Mouse (Mus musculus): ENCODE measurements around the gene Grin1. TPM values are rescaled to one million over a fixed set of nuclear protein-coding genes. Genes with fewer than 3 reads are reported as not detected.

Grin1 gene
- polyA plus RNA-seq, 1 experiment: 0.34 TPM

DNA sequence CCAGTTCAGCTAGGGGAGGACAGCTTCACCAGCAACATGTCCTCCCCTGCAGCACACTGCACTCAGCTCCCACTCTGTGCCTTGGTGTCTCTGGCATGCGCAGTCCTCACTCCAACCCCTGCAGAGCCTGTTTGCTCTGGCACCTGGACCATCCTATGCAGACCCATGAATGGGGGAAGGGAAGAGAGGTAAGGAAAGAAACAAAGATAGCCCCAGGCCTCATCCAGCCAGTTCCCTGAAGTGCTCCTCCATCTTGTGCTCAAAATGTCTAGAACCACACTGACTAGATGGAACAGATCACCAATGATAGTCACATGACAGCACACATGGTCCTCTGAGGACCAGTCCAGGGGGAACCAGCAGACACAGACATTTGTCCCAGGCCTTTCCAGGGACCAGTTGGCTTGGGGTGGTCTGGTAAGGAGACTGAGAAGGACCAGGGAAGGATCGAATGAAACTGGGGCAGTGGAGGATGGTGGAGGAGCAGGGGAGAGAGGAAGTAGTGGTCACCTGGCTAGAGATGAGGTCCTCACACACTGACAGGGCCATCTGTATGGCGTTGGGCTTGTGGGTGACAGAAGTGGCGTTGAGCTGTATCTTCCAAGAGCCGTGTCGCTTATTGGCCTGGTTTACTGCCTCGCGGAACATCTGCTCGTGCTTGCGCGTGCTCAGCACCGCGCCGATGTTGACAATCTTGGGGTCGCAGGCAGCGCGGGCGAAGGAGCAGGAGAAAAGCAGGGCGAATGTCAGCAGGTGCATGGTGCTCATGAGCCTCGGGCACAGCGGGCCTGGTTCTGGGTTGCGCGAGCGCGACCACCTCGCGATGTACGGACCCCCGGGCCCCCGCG, 644 bp downstream of the Grin1 start:
- H3K27ac ChIP-seq (ENCODE audit: insufficient read depth, low read depth, low read length): no peak overlapping the region
- no peaks in the 10 kb centered on the region for H3K36me3 ChIP-seq (ENCODE audit: control insufficient read depth, insufficient read depth, low read length)
- no peaks in the 10 kb centered on the region for H3K4me1 ChIP-seq (ENCODE audit: control insufficient read depth, insufficient read depth, low read length)
- TF ChIP-seq CTCF (conservative IDR thresholded peaks at IDR 0.05; ENCODE audit: insufficient read depth, insufficient read length, low read depth, low read length) (no peak), POLR2A (IDR thresholded peaks at IDR 0.05; ENCODE audit: low read depth, low read length) (no peak)
- 6% methylated on average over 31 of the region's 31 CpGs for WGBS
- no peak for DNase-seq
- no peak overlapping the region for H3K4me3 ChIP-seq (ENCODE audit: insufficient read depth, low read depth, low read length)
- H3K27me3 ChIP-seq (replicated peaks; ENCODE audit: control insufficient read depth, insufficient read depth, low read length): no peaks in the 10 kb centered on the region

DNA sequence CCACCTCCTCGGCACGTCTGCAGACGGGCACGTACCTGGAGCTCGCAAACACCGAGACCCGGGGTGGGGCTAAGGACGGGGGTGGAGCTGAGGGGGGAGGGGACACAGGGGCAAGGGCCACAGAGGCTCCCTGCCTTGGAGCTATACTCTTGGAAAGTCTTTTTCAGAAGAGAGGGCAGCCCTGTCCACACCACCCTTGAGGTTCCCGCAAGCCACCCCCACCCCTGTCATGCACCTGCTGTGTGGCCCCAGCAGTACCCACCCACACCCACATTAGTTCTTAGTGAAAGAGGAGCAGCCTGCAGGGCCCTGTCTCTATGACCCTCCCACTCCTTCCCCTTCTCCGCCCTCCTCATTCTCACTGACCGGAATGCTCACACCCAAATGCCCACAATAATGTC, 7.5 kb downstream of the Grin1 start:
- DNase-seq: no peak
- 5% methylated on average over 11 of the region's 11 CpGs for WGBS
- 0 out of 2 replicates have a peak, but pooled peaks cover 4% of the 10 kb centered on the region for H3K27me3 ChIP-seq (replicated peaks; ENCODE audit: control insufficient read depth, insufficient read depth, low read length)
- H3K36me3 ChIP-seq (ENCODE audit: control insufficient read depth, insufficient read depth, low read length): no peaks in the 10 kb centered on the region
- H3K4me3 ChIP-seq (ENCODE audit: insufficient read depth, low read depth, low read length): no peak overlapping the region
- H3K27ac ChIP-seq (ENCODE audit: insufficient read depth, low read depth, low read length): no peak overlapping the region
- no peaks in the 10 kb centered on the region for H3K4me1 ChIP-seq (ENCODE audit: control insufficient read depth, insufficient read depth, low read length)
- TF ChIP-seq CTCF (conservative IDR thresholded peaks at IDR 0.05; ENCODE audit: insufficient read depth, insufficient read length, low read depth, low read length) (no peak), POLR2A (IDR thresholded peaks at IDR 0.05; ENCODE audit: low read depth, low read length) (no peak)

DNA sequence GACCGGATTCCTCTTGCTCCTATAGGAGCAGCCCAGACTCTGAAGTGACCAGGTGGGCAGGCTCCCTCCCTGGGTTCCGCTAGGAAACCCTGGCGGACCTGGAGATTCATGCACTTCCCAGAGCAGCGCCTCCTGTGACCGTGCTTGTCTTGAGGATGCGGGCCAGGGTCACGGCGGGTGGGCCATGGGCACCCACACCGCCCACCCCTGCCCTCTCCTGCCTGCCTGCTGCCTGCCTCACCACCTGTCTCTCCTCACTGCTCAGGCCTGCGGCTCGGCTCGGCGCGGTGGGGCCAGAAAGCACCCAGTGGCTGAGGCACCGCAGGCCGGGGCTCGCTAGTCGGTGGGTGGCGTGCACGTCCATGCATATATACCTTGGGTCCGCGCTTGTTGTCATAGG, 8.0 kb downstream of the Grin1 start:
- 3% methylated on average over 22 of the region's 22 CpGs for WGBS
- 0 out of 2 replicates have a peak, but pooled peaks cover 4% of the 10 kb centered on the region for H3K27me3 ChIP-seq (replicated peaks; ENCODE audit: control insufficient read depth, insufficient read depth, low read length)
- H3K4me3 ChIP-seq (ENCODE audit: insufficient read depth, low read depth, low read length): no peak overlapping the region

DNA sequence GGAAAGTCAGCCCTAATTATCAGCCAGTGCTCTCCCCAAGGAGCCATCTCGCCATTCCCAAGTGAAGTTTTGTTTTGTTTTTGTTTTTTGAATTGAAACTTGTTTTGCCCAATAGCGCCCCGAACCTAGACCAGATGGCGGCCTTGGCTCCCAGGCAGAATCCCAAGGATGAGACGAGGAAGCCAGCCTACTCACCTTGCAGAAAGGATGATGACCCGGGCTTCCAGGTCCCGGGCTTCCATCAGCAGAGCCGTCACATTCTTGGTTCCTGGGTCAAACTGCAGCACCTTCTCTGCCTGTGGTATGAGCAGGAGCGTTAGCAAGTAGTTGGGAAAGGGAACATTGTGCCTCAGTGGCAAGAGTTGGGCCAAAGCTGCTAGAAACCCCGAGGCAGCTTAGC, 8.8 kb downstream of the Grin1 start:
- 59% methylated on average over 10 of the region's 10 CpGs for WGBS
- H3K27me3 ChIP-seq (replicated peaks; ENCODE audit: control insufficient read depth, insufficient read depth, low read length): 0 out of 2 replicates have a peak, but pooled peaks cover 4% of the 10 kb centered on the region
- H3K4me3 ChIP-seq (ENCODE audit: insufficient read depth, low read depth, low read length): no peak overlapping the region
- H3K36me3 ChIP-seq (ENCODE audit: control insufficient read depth, insufficient read depth, low read length): no peaks in the 10 kb centered on the region
- no peaks in the 10 kb centered on the region for H3K4me1 ChIP-seq (ENCODE audit: control insufficient read depth, insufficient read depth, low read length)
- H3K27ac ChIP-seq (ENCODE audit: insufficient read depth, low read depth, low read length): no peak overlapping the region
- TF ChIP-seq POLR2A (IDR thresholded peaks at IDR 0.05; ENCODE audit: low read depth, low read length): no peak
- no peak for TF ChIP-seq CTCF (conservative IDR thresholded peaks at IDR 0.05; ENCODE audit: insufficient read depth, insufficient read length, low read depth, low read length)
- DNase-seq: no peak

More for the DNA sequence above, 8.0 kb downstream of the Grin1 start:
- Histone ChIP-seq H3K27ac (ENCODE audit: insufficient read depth, low read depth, low read length) (no peak overlapping the region), H3K4me1 (ENCODE audit: control insufficient read depth, insufficient read depth, low read length) (no peaks in the 10 kb centered on the region), H3K36me3 (ENCODE audit: control insufficient read depth, insufficient read depth, low read length) (no peaks in the 10 kb centered on the region)
- TF ChIP-seq CTCF (conservative IDR thresholded peaks at IDR 0.05; ENCODE audit: insufficient read depth, insufficient read length, low read depth, low read length) (no peak), POLR2A (IDR thresholded peaks at IDR 0.05; ENCODE audit: low read depth, low read length) (no peak)
- no peak for DNase-seq

DNA sequence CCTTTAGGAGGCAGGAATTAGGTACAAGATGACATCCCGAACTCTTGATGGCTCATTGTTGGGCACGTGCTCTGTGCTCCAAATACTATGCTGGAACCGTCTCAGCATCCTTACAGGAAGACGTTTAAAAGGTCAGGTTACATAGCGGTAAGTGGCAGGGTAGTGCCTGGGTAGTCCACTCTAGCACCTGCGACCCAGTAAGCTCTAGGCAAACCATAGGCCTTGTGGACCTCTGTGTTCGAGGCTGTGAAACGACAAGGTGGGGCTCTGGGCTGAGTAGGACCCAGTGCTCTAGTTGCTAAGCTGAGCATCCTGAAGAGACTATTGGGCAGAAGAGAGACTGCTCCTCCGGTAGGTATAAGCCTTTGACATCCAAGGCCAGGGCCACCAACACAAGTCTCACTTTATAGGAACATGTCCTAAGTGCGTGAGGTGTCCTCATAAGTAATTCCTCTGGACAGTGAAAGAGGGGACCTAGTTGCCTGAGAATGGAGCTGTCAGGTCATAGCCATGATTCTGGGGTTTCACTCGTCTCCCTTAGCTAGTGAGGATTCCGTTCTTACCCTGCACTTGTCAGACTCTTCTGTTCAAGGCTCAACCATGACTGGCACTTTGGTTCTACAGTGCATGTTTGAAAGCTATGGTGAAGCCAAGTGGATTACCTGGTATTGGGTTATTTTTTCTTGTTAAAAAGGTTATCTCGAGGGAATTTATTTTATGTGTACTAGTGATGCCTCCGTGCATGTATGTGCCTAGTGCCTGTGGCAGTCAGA, 13.2 kb downstream of the Grin1 start:
- Histone ChIP-seq H3K27me3 (replicated peaks; ENCODE audit: control insufficient read depth, insufficient read depth, low read length) (no peaks in the 10 kb centered on the region), H3K36me3 (ENCODE audit: control insufficient read depth, insufficient read depth, low read length) (no peaks in the 10 kb centered on the region), H3K4me1 (ENCODE audit: control insufficient read depth, insufficient read depth, low read length) (no peaks in the 10 kb centered on the region), H3K27ac (ENCODE audit: insufficient read depth, low read depth, low read length) (no peak overlapping the region), H3K4me3 (ENCODE audit: insufficient read depth, low read depth, low read length) (no peak overlapping the region)
- 51% methylated on average over 14 of the region's 14 CpGs for WGBS
- TF ChIP-seq POLR2A (IDR thresholded peaks at IDR 0.05; ENCODE audit: low read depth, low read length): no peak
- no peak for TF ChIP-seq CTCF (conservative IDR thresholded peaks at IDR 0.05; ENCODE audit: insufficient read depth, insufficient read length, low read depth, low read length)
- DNase-seq: no peak

DNA sequence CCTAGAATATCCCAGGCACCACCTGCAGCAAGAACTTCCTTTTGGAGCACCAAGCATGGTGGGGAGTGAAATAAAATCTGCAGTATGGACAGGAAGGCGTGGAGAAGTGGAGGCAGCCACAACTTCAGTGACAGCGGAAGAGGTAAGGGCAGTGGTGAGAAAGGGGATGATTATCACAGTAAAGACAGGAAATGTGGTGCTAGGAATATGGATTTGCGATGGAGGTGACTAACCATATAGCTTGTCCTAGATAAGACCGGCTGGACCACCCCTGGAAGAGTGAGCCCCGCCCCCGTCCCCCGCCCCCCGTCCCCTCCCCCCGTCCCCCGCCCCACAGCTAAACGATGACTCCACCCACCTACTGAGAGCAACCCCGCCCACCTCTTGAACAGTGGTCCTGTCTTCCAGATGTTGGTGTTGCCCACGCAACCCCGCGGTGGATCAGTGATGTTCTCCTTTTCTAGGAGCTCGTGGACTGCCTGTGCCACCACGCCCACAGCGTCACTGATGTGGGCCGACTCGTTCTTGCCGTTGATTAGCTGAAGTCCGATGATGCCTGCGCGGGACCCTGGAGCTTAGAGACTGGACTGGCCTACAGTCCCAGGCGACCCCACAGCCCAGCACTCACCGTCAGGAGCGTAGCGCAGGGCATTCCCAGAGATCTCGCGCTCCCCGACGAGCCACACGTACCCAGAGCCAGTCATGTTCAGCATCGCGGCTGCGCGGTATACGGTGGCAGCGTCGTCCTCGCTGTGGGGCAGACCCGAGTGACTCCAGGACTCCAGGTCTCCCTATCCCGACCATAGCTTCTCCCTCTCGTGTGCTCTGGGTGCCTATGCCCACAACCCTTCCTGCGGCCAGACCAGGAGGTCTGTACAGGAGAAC, 14.1 kb downstream of the Grin1 start:
- TF ChIP-seq CTCF (conservative IDR thresholded peaks at IDR 0.05; ENCODE audit: insufficient read depth, insufficient read length, low read depth, low read length) (no peak), POLR2A (IDR thresholded peaks at IDR 0.05; ENCODE audit: low read depth, low read length) (no peak)
- peak overlapping the region; percentile 42; the same call in 1 of the 2 replicates for H3K4me3 ChIP-seq (ENCODE audit: insufficient read depth, low read depth, low read length)
- 2% methylated on average over 45 of the region's 45 CpGs for WGBS
- H3K36me3 ChIP-seq (ENCODE audit: control insufficient read depth, insufficient read depth, low read length): no peaks in the 10 kb centered on the region
- H3K27me3 ChIP-seq (replicated peaks; ENCODE audit: control insufficient read depth, insufficient read depth, low read length): no peaks in the 10 kb centered on the region
- H3K4me1 ChIP-seq (ENCODE audit: control insufficient read depth, insufficient read depth, low read length): no peaks in the 10 kb centered on the region
- no peak overlapping the region for H3K27ac ChIP-seq (ENCODE audit: insufficient read depth, low read depth, low read length)
- no peak for DNase-seq

All from kidney, adult 2 months (tissue).